In the genomic region with DNA sequence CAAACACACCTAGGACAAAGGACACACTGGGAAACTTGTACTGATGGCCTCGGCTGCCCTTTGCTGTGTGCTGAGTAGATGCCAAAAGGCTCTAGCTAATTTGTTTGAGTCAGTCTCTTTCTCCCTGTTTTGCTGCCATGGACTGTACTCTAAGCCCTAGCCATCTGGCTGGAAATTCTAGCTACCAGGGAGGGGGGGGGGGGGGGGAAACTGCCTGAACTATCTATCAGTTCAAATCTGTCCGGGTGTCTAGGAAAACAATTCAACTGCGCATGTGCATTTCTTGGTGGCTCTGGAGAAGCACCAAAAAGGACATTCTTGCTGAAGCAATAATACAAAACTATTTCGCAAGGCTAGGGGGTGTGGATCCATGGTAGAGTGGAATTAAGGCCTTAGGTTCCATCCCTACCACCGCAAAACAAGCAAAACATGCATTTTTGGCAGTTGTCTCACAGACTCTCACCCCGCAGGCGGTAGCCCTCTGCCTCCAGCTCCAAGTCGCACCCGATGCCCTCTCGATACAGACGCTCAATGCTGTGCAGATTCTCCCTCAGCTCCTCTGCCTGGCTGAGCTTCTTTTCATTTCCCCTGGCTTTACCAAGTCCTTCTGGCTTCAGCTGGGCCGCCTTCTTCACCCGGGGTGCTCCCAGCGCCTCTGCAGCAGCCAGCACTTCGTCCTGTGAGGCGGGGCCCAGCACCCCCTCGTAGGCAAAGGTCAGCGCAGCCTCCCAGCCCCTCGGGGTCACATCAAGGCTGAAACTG, we compare ENCODE assay signal across 8 mouse cellular contexts. TPM values are rescaled to one million over a fixed set of nuclear protein-coding genes. Genes with fewer than 3 reads are reported as not detected.
DNase-seq lines count a peak whose midpoint lies in the region; ATAC-seq and TF ChIP-seq lines count a peak whose summit lies in the region.

No protein-coding gene starts in this region.

- peak overlapping the region; percentile 85 for H3K4me3 ChIP-seq in gastrocnemius, adult 2 months
- peak overlapping the region; percentile 37 for H3K4me3 ChIP-seq in hindbrain, embryonic 14.5 days (replicated peaks; ENCODE audit: low read length)

- 0 out of 2 replicates have a peak, but pooled peaks cover 5% of the 10 kb centered on the region for H3K4me1 ChIP-seq in hindbrain, embryonic 14.5 days (replicated peaks; ENCODE audit: control insufficient read depth, insufficient read depth, low read length)

- no peak for TF ChIP-seq CTCF in gastrocnemius, adult 2 months (IDR thresholded peaks at IDR 0.05)

- H3K27ac ChIP-seq in gastrocnemius, adult 2 months: peak overlapping the region; percentile 98
- no peak overlapping the region for H3K27ac ChIP-seq in hindbrain, embryonic 14.5 days

- H3K4me2 ChIP-seq in hindbrain, embryonic 14.5 days (replicated peaks): peak overlapping the region; percentile 66

- H3K36me3 ChIP-seq in hindbrain, embryonic 14.5 days (replicated peaks; ENCODE audit: control insufficient read depth, insufficient read depth): no peaks in the 10 kb centered on the region

- intact Hi-C loops in gastrocnemius, adult 2 months (cut with DNase I): loop anchor here (2.0 to 10.0 kb wide), 2 partner anchors 29 to 169 kb away; a partner anchor contains a TSS

- peak; percentile 32 for DNase-seq in R1 (ENCODE audit: low read depth, low spot score)
- DNase-seq in cerebellum, adult 9-11 months: peak; percentile 89
- DNase-seq in gastrocnemius, adult 2 months: peak; percentile 84
- DNase-seq in hindbrain, embryonic 14.5 days (ENCODE audit: low spot score): peak; percentile 51
- peak; percentile 26 for DNase-seq in left cerebral cortex, adult 11 months (ENCODE audit: low spot score)
- peak; percentile 81 for DNase-seq in lung, postnatal 25 days (ENCODE audit: low spot score)
- DNase-seq in retina, adult 2 months (ENCODE audit: low read depth, low spot score): peak; percentile 33
- no peak for DNase-seq in thymus, postnatal 25 days

- H3K9me3 ChIP-seq in hindbrain, embryonic 14.5 days (ENCODE audit: control insufficient read depth, low read length): no peaks in the 10 kb centered on the region

- WGBS in hindbrain, embryonic 14.5 days: 19% methylated on average over 19 of the region's 19 CpGs

- peak; percentile 69 for ATAC-seq in hindbrain, embryonic 14.5 days (ENCODE audit: low FRiP score)

- peak overlapping the region; percentile 56 for H3K9ac ChIP-seq in hindbrain, embryonic 14.5 days

- H3K27me3 ChIP-seq in hindbrain, embryonic 14.5 days (ENCODE audit: control insufficient read depth, insufficient read depth, low read length): 0 out of 2 replicates have a peak, but pooled peaks cover 6% of the 10 kb centered on the region

RNA-seq across cellular contexts. Expression of a gene that starts 1.1 kb away (rescaled TPM):
- total RNA-seq in gastrocnemius, adult 2 months (2021): 10 to 100 TPM; 68.8 to 76.8 TPM
- polyA plus RNA-seq in hindbrain, embryonic 14.5 days (2014; fragmentation: Nextera tagmentation; extraction: Ambion mirVana): 1.2 and 1.3 TPM in 2 replicates

RNA-seq across cellular contexts. Expression of a gene that starts 25.8 kb away (rescaled TPM):
- total RNA-seq in gastrocnemius, adult 2 months (2021): 1 to 10 TPM; 6.6 to 9.5 TPM
- polyA plus RNA-seq in hindbrain, embryonic 14.5 days (2014; fragmentation: Nextera tagmentation; extraction: Ambion mirVana): 3.3 TPM in 2 replicates

RNA-seq across cellular contexts. Expression of a gene that starts 28.5 kb away (rescaled TPM):
- 10 to 100 TPM; 45.3 to 63.1 TPM for total RNA-seq in gastrocnemius, adult 2 months (2021)
- 107 and 118 TPM in 2 replicates for polyA plus RNA-seq in hindbrain, embryonic 14.5 days (2014; fragmentation: Nextera tagmentation; extraction: Ambion mirVana)

RNA-seq across cellular contexts. Expression of a gene that starts 28.6 kb away (rescaled TPM):
- total RNA-seq in gastrocnemius, adult 2 months (2021): 10 to 100 TPM; 28.0 to 28.1 TPM
- 165 and 171 TPM in 2 replicates for polyA plus RNA-seq in hindbrain, embryonic 14.5 days (2014; fragmentation: Nextera tagmentation; extraction: Ambion mirVana)

RNA-seq across cellular contexts. Expression of a gene that starts 34.5 kb away (rescaled TPM):
- 10 to 100 TPM; 16.2 to 16.6 TPM for total RNA-seq in gastrocnemius, adult 2 months (2021)
- polyA plus RNA-seq in hindbrain, embryonic 14.5 days (2014; fragmentation: Nextera tagmentation; extraction: Ambion mirVana): 93.1 and 100.0 TPM in 2 replicates
